Mouse (Mus musculus): Measurements from ENCODE around the gene Pxt1. TPM values are rescaled to one million over a fixed set of nuclear protein-coding genes. Genes with fewer than 3 reads are reported as not detected.

Gene Pxt1
- polyA plus RNA-seq, 1 experiment from 2014 or later, result not detected

DNA sequence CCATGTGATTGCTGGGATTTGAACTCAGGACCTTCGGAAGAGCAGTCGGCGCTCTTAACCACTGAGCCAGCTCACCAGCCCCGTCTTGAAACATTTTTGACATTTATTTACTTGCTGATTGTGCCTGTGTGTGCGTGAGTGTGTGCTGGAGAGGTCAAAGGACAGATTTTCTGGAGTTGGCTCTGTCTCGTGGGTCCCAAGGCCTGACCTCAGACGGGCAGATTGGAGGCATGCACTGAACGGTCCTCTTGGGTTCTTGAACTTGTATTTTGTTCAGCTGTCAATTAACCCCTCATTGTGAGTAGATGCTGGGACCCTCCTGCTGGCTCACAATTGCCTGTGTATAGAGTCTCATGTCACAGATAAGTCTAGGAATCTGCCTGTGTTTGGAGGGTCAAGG, 57.4 kb downstream of the Pxt1 start:
- no peak overlapping the region for H3K4me3 ChIP-seq (replicated peaks; ENCODE audit: low read depth, low read length)
- H3K36me3 ChIP-seq (ENCODE audit: insufficient read depth, low read length), result no peaks in the 10 kb centered on the region
- H3K4me2 ChIP-seq (ENCODE audit: low read length), result no peak overlapping the region
- H3K9me3 ChIP-seq (replicated peaks; ENCODE audit: low read length), result no peaks in the 10 kb centered on the region
- WGBS, result 74% methylated on average over 8 of the region's 8 CpGs
- no peak for DNase-seq (ENCODE audit: low spot score)
- H3K27ac ChIP-seq, result no peak overlapping the region
- no peak for TF ChIP-seq CTCF (IDR thresholded peaks at IDR 0.05; ENCODE audit: low read depth)
- no peaks in the 10 kb centered on the region for H3K4me1 ChIP-seq (replicated peaks; ENCODE audit: insufficient read depth, low read length)
- no peak overlapping the region for H3K9ac ChIP-seq (ENCODE audit: low read depth, low read length)
- no peaks in the 10 kb centered on the region for H3K27me3 ChIP-seq (ENCODE audit: insufficient read depth, low read length)
- ATAC-seq (replicated peaks; ENCODE audit: low FRiP score, low read depth), result no peak

DNA sequence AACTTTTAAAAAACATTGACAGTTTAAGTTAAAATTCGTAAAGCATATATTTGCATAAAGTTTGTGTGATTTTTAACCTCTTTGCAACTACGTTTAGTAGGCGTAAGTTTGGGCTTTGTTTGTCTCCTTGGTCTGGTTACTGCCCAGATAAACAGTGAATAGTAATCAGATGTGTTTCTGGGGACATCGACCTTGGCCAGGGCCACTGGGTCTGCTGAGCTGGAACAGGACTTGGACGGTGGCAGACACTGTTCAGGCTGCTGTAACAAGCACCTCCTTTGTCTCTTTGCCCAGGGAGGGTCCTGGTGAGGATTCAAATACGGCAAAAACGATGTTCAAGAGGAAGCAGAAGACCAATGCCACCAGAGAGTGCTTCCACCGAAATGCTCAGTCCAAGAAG, 58.4 kb downstream of the Pxt1 start:
- Histone ChIP-seq H3K4me2 (ENCODE audit: low read length) (no peak overlapping the region), H3K27me3 (ENCODE audit: insufficient read depth, low read length) (no peaks in the 10 kb centered on the region), H3K4me1 (replicated peaks; ENCODE audit: insufficient read depth, low read length) (no peaks in the 10 kb centered on the region), H3K9me3 (replicated peaks; ENCODE audit: low read length) (no peaks in the 10 kb centered on the region), H3K9ac (ENCODE audit: low read depth, low read length) (no peak overlapping the region), H3K36me3 (ENCODE audit: insufficient read depth, low read length) (no peaks in the 10 kb centered on the region), H3K4me3 (replicated peaks; ENCODE audit: low read depth, low read length) (no peak overlapping the region), H3K27ac (no peak overlapping the region)
- DNase-seq (ENCODE audit: low spot score), result no peak
- no peak for ATAC-seq (replicated peaks; ENCODE audit: low FRiP score, low read depth)
- TF ChIP-seq CTCF (IDR thresholded peaks at IDR 0.05; ENCODE audit: low read depth), result no peak
- 83% methylated on average over 8 of the region's 8 CpGs for WGBS

Other genes with a start within 250 kb of the Pxt1 start
- 0.66 and 0.71 TPM in 2 replicates for gene AC170998.1, start 217.8 kb downstream of the Pxt1 start, polyA plus RNA-seq (2015; fragmentation: Nextera tagmentation; extraction: Ambion mirVana)
- gene Mapk13, start 174.5 kb downstream of the Pxt1 start, polyA plus RNA-seq (2015; fragmentation: Nextera tagmentation; extraction: Ambion mirVana), result 43.5 and 47.7 TPM in 2 replicates
- 7.1 and 8.3 TPM in 2 replicates for gene Brpf3, start 142.8 kb downstream of the Pxt1 start, polyA plus RNA-seq (2015; fragmentation: Nextera tagmentation; extraction: Ambion mirVana)
- not detected in 2 replicates for gene Pnpla1, start 85.4 kb downstream of the Pxt1 start, polyA plus RNA-seq (2015; fragmentation: Nextera tagmentation; extraction: Ambion mirVana)
- 0.24 and 0.41 TPM in 2 replicates for gene 4930539E08Rik, start 28.5 kb downstream of the Pxt1 start, polyA plus RNA-seq (2015; fragmentation: Nextera tagmentation; extraction: Ambion mirVana)
- gene Kctd20, start 8.1 kb upstream of the Pxt1 start, polyA plus RNA-seq (2015; fragmentation: Nextera tagmentation; extraction: Ambion mirVana), result 54.5 and 58.8 TPM in 2 replicates
- gene Stk38, start 64.2 kb upstream of the Pxt1 start, polyA plus RNA-seq (2015; fragmentation: Nextera tagmentation; extraction: Ambion mirVana), result 58.8 and 66.9 TPM in 2 replicates
- gene Srsf3, start 88.8 kb upstream of the Pxt1 start, polyA plus RNA-seq (2015; fragmentation: Nextera tagmentation; extraction: Ambion mirVana), result 456 and 496 TPM in 2 replicates
- gene Cdkn1a, start 147.1 kb upstream of the Pxt1 start, polyA plus RNA-seq (2015; fragmentation: Nextera tagmentation; extraction: Ambion mirVana), result 125 and 136 TPM in 2 replicates
- gene Rab44, start 170.3 kb upstream of the Pxt1 start, polyA plus RNA-seq (2015; fragmentation: Nextera tagmentation; extraction: Ambion mirVana), result 0.21 and 0.22 TPM in 2 replicates